Mouse (Mus musculus) embryo, embryonic 10 days (tissue): Measurements from ENCODE around the gene Ccnf.
A peak's percentile ranks its signal among the peaks of the same experiment; 100 is the strongest.

ENCODE experiments used
- DNase-seq: peaks from one replicate; pipeline ENCODE4 v3.0.0-alpha.2; 2015; ENCODE audit warnings: low spot score

Gene Ccnf

DNA sequence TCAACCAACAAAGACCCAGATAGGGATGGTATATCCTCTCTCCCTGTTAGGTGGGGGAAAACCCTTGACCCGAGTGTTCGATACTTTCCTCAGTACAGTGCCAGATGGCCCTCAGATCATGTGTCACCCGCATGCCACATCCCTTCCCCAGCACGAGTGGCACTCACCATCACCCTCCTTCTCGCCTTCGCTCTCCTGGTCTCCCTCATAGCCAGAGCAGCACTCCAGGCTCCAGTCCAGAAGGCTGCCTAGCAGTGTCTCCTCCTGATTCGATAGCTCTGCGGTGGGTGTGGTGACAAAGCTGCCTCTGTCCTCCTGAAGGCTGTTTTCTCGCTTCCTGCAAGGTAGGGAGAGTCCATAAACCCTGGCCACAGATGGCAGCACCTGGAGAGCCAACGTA is 26.5 kb downstream of the Ccnf start:
- no peak for DNase-seq

DNA sequence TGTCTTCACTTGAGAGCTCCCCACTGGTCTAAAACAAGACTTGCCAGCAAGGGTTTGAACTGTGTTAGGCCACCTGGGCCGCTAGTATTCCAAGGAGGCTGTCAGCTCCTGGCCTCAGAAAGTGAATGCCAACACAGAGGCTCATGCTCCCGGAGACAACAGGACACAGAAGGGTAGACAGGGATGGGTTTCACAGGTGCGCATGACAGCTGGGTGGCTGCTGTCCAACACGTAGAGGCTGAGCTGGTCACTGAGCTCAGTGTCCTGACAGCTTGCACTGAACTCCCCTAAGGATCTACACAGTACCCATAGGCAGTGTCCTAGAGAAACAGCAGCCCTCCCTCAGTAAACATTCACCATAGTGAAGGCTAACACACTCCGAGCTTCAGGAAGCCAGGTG is 27.8 kb downstream of the Ccnf start:
- DNase-seq = no peak

DNA sequence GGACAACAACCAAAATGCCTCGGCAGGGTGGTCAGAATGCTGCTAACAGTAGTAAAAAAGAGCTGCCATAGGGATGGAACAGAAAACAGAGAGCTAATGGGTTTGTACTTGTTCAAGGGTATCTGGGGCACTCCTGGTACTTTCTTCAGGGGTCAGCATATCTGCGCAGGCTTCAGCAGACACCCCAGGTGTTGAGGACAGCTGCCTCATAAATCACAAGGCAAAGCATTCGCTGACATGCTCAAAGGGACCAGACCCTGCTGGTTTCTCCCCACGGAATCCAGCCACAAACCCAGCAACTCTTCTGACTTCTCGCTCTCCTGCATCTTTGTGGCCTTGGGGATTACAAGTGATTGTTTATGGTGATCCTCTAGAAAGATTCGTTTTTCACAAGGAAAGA is 28.6 kb downstream of the Ccnf start:
- DNase-seq = no peak

DNA sequence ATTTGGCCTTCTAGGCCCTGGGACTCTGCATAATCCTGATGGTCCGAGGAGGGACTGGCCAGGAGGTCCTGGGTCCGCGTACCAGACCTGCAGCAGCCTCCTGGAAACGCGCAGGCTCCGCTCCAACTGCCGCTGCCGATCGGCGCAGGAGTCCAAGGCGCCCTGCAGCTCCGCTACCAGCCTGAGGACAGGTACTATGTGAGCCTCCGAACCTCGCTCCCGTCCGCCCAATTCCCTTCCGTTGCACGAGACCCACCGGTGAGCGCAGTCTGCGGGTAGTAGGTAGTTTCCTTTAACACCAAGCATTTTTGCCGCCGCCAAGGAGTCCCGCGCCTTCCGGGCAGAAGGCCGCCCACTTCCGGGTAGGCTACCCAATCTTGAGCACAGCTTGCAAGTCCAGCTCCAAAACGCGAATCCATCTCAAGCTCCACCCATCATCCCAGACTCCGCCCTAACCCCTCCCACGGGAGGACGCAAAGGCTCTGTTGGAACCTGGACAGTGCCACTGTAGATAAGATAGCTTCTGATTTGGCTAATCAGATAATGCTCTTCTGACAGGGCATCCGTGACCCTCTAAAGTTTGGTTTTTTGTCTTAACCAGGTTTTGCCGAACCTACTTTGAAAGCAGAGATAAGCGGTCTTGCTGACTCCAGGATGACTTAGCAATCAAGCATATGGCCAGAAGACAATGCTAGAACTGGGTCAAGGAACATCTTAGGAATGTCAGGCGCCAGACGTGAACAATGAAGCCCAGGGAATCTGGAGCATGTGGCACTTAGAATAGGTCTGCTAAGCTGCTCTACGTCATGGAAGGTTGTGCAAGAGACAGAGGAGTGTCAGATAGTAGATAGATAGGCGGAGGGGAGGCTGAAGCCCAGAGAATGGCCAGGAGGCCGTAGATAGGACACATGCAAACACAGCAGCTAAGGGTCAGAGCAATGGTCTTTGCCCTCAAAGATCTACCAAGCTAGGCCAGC is 30.6 kb downstream of the Ccnf start, which contains the start of gene Tedc2:
Gene Tedc2, minus strand, starts transcription at position 417 of the 977 bp plus-strand sequence.
- peak; percentile 95 for DNase-seq

DNA sequence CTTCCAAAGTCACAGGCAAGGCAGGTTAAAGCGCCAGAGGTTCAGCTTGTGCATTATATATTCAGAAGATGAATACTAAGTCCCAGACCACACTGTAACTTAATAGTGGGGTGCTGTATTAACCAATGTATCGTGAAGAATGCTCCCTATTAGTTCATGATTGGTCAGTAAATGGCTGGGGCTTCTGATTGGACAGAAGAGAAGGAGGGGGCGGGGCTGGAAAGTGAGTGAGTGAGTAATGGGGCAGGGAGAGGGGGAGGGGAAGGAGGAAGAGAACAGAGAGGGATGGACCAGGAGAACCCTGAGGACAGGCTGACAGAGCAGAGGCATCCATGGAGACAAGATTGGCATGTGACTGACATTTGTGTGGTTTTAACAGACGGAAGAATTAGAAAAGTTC is 34.4 kb downstream of the Ccnf start:
- no peak for DNase-seq

DNA sequence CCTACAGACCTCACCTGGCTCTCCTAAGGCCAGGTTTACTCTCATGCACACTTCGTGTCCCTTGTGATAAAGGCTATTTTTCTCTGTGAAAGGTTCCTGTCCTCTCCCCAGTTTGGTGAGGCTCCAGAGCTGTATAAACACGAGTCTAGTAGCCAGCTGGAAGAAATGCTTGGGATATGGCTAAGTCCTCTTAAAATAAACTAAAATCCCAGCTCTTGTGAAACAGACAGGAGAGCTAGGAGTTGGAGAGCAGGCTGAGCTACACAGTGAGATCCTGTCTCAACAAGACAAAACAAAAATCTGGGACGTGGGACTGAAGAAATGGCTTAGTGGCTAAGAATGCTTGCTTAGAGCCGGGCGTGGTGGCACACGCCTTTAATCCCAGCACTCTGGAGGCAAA is 38.1 kb downstream of the Ccnf start:
- no peak for DNase-seq

DNA sequence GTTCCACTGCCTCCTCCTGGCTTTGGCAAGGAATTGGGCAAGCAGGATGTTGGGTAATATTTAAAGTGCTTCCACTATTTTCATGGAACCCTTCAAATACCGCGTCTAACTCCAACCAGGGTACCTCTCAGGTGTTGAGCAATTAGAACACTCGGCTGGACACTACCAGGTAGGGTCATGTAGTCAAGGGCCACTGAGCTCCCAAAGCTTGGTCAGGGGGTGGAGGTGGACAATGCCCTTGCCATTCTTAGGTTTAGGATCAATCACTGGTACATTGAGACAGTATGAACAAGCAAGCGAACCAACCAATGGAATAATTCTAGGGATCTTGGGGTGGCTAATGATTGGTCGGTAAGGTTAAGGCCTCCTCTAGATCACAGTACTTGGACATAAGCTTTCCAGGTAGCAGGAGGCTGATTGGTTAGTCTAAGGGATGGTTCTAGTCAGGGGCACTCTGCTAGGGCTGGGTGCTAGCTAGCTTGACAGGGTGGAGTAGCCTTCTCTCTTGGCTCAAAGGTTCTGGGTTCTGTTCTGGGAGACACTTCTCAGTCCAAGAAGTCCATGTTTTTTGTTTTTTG is 38.8 kb downstream of the Ccnf start:
- DNase-seq = no peak

DNA sequence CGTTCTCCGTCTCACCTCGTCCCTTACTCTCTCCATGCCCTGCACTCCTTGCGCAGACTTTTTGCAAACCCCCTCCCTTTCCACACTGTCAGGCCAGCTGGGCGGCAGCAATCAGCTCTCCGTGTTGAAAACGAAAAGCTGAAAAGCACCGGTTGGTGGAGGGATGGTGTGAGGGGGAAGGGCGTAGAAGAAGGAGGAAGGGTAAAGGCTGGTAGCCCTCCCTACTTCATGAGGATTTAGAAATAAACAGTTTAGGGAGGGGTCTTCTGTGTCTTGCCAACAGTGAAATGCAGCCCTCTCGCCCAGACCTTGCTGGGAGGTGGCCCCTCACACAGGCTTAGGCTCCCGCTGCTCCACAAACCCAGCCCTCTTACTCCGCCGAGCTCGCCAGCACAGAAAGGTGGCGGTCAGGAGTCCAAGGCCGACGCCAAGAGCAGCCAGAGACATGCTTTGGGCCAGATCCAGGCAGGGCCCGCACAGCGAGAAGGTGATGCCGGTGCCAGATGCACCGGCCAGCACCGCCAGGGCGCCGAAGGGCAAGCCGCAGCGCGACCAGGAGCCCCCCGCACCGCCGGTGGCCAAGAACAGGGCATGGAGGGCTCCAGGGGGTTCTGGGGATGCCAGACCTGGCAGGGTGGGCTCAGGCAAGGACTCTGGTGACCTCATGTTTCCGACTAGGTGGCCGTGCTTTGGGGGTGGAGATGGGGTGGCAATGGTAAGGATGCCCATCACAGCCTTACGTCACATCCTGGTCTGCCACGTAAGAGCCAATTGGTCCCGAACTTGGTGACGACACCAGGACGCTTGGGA is 39.4 kb downstream of the Ccnf start:
- peak; percentile 93 for DNase-seq

DNA sequence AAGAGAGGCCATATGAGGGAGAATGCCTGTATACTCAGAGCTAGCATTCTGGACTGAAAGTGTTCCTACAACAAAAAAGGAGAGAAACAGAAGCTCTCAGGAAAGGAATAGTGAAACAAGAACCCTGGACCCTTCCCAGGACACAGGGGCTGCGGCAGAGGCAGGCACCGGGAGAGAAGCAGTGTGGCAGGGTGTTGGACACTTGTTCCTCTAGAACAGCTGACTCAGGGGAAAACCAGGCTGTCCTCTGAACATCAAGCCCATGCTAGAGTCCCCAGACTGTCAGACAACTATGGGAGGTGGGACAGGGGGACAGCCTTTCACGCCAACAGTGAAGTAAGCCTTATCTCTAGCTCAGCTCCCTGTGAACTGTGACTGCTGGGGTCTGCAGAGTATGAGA is 40.7 kb downstream of the Ccnf start:
- DNase-seq = no peak

DNA sequence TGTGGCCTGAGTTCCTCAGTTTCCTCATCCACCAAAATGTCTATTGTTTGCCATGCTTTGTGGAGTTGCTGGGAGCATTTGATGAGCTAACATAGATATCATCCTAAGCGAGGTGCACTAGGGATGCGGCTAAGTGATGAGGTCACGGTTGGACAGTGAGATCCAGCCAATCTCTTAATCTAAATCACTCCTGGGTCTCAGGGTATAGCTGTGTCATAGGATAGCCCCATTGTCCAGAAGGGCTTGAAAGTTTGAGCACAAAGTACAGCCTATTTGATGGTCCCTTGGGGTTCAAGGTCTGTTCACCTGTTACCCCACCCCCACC is 41.4 kb downstream of the Ccnf start:
- DNase-seq = no peak

DNA sequence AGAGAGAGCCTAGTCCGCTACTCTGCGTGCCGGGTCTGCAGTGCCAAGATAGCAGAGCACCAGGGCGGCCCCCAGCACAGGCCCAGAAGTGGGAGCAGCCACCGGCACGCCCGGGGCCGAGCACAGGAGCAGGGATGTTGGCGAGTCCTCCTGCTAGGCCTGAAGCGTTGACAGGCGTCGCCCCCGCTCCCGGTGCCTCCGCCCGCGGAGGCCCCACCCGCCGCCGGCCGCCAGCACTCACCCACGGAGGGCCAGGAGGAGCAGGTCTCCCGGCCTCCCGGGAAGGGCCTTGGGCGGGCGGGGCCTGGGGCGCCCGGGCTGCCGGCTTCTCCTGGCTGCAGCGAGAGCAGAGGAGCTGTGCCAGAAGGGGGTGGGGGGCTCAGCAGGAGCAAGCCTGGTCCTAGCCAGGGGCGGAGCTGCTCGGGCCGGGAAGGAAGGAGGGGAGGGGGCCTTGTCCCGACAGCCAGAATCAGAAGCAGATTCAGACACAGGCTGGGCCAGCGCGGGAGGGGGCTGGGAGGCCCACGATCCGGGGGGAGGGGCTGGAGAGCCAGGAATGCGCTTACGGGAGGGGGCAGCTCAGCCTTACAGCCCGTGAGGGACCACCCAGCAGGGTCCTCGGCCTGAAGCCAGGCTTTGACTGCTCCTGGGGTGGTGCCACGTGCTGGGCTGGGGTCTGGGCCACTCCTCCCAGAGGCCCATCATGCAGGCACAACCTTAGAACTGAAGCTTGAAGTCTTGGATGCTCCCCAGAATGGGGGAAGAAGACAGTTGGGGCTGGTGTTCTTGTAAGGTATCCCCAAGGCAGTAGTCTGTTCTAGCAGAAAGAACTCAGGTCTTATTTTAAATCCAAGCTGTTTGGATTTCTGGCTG is 42.0 kb downstream of the Ccnf start, which contains the start of gene Ntn3:
Gene Ntn3, minus strand, starts transcription at position 489 of the 873 bp plus-strand sequence.
- peak; percentile 84 for DNase-seq

DNA sequence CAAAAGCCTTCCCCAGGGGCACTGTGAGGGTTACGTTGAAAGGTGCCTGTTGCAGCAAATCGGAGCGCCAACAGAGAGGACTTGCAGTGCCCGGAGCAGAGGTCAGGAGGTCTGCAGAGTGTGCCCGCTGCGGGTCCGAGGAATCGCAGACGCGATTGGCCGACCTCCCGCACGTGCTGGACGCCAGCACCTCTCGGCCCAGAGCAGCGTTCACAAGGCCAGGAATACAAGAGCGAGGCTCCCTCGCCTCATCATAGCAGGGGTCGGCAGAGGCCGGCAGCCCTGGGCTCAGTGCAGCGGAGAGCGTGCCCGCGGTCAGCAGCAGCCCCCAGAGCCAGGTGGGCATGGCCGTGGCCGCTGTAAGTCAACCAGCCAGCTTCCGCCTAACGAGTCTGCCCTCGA is 42.6 kb downstream of the Ccnf start:
- peak; percentile 63 for DNase-seq

DNA sequence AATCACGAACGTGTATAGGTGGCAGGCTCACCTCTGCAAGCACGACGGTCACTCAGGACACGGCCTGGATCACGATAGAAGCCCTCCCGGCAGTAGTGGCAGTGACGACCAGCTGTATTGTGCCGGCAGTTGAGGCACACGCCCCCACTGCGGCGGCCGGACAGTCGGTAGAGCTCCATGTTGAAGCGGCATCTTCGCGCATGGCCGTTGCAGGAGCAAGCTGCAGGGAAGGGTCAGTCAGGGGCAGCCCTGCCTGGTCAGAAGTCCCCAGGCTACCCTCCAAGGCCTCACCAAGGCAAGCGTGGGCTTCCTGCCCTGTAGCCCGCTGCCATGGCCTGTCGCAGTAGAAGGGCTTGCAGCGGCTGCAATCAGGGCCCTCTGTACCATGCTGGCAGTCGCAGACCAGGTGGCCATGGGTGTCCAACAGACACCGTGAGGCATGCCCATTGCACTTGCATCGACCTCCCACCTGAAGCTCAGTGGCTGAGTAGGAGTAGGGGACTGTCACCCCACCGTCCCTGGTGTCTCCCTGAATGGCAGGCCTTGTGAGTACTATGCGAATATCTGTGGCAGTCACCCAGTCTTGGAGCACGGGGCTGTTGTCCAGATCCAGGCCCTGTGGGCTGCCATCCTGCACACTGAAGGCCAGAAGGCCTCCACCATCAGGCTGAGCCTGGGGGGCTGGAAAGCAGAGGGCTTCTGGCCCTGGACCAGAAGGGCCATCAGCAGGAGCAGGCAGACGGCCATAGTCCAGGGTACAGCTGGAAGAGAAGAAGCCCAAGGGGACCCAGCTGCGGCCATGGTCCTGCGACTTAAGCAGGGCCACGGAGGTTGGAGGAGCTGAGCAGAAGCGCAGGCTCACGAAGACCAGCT is 43.3 kb downstream of the Ccnf start:
- no peak for DNase-seq

DNA sequence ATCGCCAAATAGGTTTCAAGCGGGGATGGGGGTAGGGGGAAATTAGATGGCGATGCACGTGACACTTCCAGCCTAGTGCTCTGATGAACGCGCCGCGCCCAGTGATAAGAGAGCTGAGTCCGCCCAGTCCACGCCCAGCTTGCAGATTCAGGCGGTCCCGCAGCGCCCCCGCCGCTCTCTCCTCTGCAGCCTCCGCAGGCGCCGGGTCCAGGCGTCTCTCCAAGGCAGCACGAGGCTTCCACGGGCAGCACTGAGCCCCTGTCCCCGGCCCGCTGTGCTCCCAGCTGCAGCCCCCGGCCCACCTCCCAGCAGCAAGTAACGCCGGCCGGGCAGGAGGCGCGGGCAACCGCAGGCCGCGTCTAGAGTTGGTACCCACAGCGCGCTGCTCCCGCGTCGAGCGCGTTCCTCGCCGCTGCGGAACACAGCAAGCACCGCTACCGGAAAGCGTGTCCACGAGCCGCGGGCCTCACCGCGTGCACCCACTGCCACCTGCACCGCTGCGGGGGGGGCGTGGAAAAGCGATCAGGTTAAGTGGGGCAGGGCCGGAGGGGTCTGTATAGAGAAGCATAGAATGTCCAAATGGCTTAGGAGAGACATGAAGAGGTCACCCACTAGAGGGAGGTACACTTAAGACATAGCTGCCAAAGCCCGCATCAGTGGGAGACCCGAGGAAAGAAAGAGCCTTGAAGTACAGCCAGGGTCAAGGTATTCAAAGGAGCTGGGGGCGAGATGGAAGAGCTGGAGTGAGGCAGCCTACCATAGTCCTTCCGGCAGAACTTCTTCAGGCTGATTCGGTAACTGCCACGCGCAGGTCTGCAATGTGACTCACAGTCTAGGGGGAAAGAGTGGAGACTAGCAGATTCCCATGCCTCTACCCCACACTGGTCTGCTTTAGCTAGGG is 44.6 kb downstream of the Ccnf start:
- peak; percentile 80 for DNase-seq

DNA sequence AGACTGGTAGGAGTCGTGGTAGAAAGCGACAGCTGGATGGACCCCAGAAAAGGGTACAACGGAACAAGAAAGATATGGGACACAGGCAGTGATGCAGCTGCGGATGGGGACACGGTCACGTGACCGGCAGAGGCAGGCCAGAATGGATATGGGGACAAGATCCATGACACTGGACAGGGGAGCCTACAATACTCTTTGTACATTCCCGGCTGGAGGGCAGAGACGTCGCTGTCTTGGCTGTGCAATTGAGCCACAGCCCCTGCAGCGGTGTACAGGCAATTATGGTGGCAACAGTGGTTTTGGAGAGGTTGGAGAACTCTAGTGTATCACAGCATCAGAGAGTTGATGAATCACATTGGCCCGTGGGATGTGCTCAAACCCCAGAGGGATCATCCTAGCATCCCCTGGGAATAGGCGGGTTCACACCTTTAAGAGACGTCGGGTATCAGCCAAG is 45.3 kb downstream of the Ccnf start:
- DNase-seq = peak; percentile 62

DNA sequence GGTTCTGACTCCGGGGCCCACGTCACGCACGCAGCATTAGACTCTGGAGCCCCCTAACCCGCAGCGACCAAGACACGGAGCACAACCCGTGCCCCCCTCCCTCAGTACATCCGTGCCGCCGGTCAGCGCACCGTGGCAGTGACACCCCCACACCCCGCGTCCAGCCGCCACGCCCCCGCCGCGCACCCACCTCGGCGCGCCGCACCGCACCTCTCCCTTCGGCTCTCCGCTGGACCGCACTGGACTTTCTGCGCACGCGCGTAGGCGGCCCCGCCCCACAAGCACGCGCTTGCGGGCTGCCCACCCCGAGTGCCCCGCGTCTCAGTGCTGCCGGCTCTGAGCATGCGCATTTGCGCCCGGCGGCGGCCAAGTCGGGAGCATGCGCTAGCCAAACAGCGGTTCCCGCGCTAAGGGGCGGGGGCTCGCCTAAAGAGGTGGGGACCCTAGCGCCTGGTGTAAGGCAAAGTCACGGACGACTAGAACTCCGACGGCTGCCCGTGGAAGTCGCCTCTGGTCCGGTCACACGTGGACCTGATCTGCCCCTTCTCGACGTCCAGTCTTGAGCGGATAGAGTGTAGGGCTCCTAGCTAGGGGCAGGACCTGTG is 45.9 kb downstream of the Ccnf start, which contains the start of gene Tbc1d24:
Gene Tbc1d24, minus strand, starts transcription at position 279 of the 605 bp plus-strand sequence.
- peak; percentile 95 for DNase-seq

DNA sequence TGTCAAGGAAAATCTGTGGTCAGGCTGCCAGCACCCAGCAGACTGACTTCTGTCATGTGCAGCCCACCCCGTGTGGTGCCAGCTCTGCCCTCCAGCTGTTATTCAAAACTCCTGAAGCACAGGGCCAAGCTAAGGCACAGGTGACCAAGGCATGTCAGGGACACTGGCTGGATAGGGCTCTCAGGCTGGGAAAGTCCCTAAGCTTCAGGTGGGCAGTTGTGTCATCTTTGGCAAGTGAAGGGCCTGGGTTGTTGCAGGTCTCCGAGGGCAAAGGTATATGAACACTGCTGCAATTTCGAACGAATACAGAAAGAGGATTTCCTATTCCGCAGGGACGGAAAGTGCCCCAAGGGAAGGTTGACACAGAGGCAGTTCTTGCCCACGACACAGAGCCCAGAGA is 46.4 kb downstream of the Ccnf start:
- DNase-seq = no peak

DNA sequence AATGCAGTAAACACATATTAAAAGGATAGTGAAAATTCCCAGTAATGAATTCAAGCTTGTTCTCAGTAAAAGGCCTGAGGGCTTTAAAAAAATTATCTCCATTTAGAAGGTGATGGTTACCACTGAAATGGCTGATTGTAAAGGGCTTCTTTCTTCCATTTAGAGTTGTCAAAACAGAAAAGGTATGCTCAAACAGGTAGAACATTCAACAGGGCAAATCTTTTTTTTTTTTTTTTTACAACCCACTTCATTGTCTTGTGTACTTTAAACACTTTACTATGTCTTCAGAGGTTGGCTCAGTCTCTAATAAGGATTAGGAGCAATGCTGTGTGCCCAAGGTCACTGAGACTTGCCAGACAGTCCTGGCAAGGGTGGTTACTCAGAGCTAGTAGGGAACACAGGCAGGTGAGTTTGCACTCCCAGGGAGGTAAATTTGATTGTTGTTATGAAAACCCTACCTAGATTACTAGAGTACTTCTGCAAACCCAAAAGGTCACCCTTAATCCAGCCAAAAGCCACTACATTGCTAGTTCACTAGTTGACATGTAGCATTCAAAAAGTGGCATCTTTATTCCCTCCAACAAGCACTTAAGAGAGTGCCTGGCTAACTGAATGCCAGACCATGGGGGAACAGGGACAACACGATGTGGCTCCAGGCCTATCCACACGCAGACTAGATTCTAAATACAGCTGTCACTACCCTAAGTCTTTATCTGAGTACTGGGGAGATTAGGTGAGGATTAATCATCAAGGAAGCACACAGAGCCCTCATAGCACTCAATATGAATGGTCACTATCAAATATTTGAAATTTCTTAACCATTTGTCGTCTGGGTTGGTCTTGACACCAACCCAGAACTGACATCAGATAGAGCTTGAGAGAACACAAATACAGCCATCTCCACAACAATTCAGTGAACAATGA is 47.4 kb downstream of the Ccnf start:
- DNase-seq = no peak
